Mouse (Mus musculus): Measurements from ENCODE around the gene 1700030J22Rik. TPM values are rescaled to one million over a fixed set of nuclear protein-coding genes. Genes with fewer than 3 reads are reported as not detected.
A peak's percentile ranks its signal among the peaks of the same experiment; 100 is the strongest.

1700030J22Rik gene
- polyA plus RNA-seq, 1 experiment from 2014 or later = 0.76 TPM

DNA sequence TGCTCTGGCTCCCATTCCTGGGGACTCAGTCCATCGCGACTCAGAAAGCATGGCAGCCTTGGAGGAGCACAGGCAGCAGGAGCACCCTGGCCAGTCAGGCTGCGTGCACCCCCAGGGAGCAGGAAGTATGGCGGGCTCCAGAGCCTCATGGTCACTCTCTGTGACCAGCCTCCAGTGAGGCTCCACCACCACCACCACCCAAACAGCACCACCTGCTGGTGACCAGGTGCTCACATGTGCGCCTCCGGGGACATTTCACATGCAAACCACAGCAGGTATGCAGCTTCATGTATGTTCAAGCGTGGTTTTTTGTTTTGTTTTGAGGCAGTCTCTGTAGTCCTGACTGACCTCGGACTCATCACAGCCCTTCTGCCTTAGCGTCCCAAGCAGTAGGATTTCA lies 50.9 kb downstream of the 1700030J22Rik start:
- 84% methylated on average over 9 of the region's 9 CpGs for WGBS
- ATAC-seq = peak; percentile 40; the same call in 1 of the 2 replicates
- Histone ChIP-seq H3K4me1 (ENCODE audit: control insufficient read depth, insufficient read depth, low read length) (no peaks in the 10 kb centered on the region), H3K4me3 (ENCODE audit: low read length) (no peak overlapping the region), H3K36me3 (ENCODE audit: control insufficient read depth, insufficient read depth, low read length) (peaks cover 6% of the 10 kb centered on the region; the same call in 1 of the 2 replicates), H3K9me3 (ENCODE audit: control insufficient read depth, low read length) (no peaks in the 10 kb centered on the region), H3K4me2 (ENCODE audit: low read depth, low read length) (no peak overlapping the region), H3K27me3 (replicated peaks; ENCODE audit: control insufficient read depth, insufficient read depth, low read length) (no peaks in the 10 kb centered on the region), H3K27ac (ENCODE audit: low read length) (no peak overlapping the region), H3K9ac (ENCODE audit: low read depth, low read length) (no peak overlapping the region)

DNA sequence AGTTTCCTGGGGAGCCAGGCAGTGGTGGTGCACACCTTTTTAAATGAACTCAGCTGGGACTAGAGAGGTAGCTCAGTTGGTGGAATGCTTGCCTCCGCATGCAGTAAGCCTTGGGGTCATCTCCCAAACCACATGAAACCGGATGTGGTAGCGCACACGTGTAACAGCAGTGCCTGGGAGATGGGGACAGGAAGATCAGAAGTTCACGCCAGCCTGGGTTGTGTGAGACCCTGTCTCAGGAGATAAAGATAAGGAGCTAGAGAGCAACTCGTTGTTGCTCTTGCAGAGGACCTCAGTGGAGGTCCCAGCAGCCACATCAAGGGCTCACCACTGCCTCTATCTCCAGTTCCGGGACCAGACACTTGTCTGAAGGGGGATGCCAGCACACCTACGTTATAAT lies 55.2 kb downstream of the 1700030J22Rik start:
- Histone ChIP-seq H3K4me3 (ENCODE audit: low read length) (no peak overlapping the region), H3K9me3 (ENCODE audit: control insufficient read depth, low read length) (no peaks in the 10 kb centered on the region), H3K27ac (ENCODE audit: low read length) (no peak overlapping the region), H3K4me2 (ENCODE audit: low read depth, low read length) (no peak overlapping the region), H3K36me3 (ENCODE audit: control insufficient read depth, insufficient read depth, low read length) (peaks cover 5% of the 10 kb centered on the region; the same call in 1 of the 2 replicates), H3K4me1 (ENCODE audit: control insufficient read depth, insufficient read depth, low read length) (peaks cover 6% of the 10 kb centered on the region; the same call in 1 of the 2 replicates), H3K27me3 (replicated peaks; ENCODE audit: control insufficient read depth, insufficient read depth, low read length) (no peaks in the 10 kb centered on the region), H3K9ac (ENCODE audit: low read depth, low read length) (no peak overlapping the region)
- WGBS = 89% methylated on average over 8 of the region's 8 CpGs
- no peak for ATAC-seq

DNA sequence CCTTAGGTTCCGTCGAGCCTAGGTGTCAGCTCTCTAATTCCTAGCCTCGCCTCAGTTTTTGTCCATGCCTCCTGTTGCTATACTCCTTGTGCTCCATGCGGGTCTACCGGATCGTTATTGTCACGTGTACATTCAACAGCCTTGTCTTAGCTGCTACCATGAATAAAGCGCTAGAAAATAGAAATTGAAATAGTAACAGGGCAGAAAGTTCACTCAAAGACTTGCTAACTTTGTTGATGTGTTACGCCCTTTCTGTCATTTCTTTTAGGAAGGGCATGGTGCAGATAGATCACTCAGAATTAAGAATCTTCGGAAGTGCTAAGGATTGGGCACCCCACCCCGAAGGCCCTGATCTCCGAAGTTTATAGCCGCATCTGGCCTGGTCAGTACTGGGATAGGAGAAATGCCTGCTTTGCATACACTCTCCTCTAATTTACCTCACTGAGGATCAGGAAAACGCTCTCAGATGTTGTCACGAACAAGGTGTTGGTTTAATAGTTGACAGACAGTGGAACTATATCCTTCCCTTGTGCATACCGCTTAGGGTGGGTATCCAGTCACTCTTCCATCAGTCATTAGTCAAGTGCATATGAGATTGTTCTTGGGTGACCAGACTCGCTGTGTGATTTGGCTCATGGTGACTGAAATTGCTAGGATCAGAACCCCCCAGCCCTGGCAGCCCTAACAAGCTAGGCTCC lies 56.5 kb downstream of the 1700030J22Rik start:
- no peaks in the 10 kb centered on the region for H3K27me3 ChIP-seq (replicated peaks; ENCODE audit: control insufficient read depth, insufficient read depth, low read length)
- peak; percentile 14; the same call in 1 of the 2 replicates for ATAC-seq

DNA sequence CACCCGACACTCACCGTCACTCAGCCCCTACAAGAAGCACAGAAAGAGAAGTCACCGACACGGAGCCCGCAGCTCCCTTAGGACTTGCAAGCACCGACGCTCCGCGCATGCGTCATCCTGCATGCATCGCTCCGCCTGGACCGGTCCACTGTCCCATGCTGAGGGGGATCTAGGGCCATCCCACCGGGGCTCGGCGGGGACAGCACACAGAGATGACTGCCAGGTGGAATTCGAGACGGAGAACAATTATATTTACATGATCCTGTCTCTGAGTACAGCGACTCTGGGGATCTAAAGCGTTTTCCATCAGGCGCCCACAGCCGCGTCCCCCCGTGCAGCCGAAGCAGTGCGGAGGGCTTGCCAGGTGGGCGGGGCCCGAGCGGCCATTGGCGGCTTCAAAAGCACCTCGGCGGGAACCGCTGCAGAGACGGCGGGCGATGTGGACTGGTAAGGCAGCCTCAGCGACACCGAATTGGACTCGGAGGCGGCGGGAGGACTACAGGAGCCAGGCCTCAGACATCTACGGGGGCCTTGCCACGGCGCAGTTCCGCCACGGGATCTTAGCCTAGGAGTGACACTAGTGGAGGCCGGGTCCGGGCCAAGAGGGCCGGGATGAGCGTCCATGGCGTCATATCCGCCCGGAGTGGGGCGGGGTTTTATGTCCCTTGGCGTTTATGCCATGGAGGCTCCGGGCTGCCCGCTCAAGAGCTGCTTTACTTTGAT lies 57.3 kb downstream of the 1700030J22Rik start, which contains the start of the genes Cmc2 and Cenpn:
Gene Cmc2, minus strand, starts transcription at position 119 of the 723 bp plus-strand sequence.
Gene Cenpn, plus strand, starts transcription at position 394 of the 723 bp plus-strand sequence.
- Histone ChIP-seq H3K9ac (ENCODE audit: low read depth, low read length) (peak within 1 kb of the TSS; percentile 83), H3K27me3 (replicated peaks; ENCODE audit: control insufficient read depth, insufficient read depth, low read length) (no peaks in the 10 kb centered on the region), H3K27ac (ENCODE audit: low read length) (peak within 1 kb of the TSS; percentile 86), H3K4me2 (ENCODE audit: low read depth, low read length) (peak within 1 kb of the TSS; percentile 72), H3K9me3 (ENCODE audit: control insufficient read depth, low read length) (no peaks in the 10 kb centered on the region), H3K36me3 (ENCODE audit: control insufficient read depth, insufficient read depth, low read length) (0 out of 2 replicates have a peak, but pooled peaks cover 2% of the 10 kb centered on the region), H3K4me3 (ENCODE audit: low read length) (peak within 1 kb of the TSS; percentile 95), H3K4me1 (ENCODE audit: control insufficient read depth, insufficient read depth, low read length) (peaks cover 6% of the 10 kb centered on the region; the same call in 1 of the 2 replicates)
- under 1% methylated on average over 57 of the region's 57 CpGs for WGBS
- peak; percentile 97 for ATAC-seq

More for the DNA sequence above, 56.5 kb downstream of the 1700030J22Rik start:
- Histone ChIP-seq H3K9ac (ENCODE audit: low read depth, low read length) (peak overlapping the region; percentile 83), H3K9me3 (ENCODE audit: control insufficient read depth, low read length) (no peaks in the 10 kb centered on the region), H3K4me1 (ENCODE audit: control insufficient read depth, insufficient read depth, low read length) (peaks cover 6% of the 10 kb centered on the region; the same call in 1 of the 2 replicates), H3K4me2 (ENCODE audit: low read depth, low read length) (peak overlapping the region; percentile 72), H3K36me3 (ENCODE audit: control insufficient read depth, insufficient read depth, low read length) (no peaks in the 10 kb centered on the region), H3K4me3 (ENCODE audit: low read length) (peak overlapping the region; percentile 95), H3K27ac (ENCODE audit: low read length) (peak overlapping the region; percentile 86; the same call in 1 of the 2 replicates)
- WGBS = 27% methylated on average over 17 of the region's 17 CpGs

DNA sequence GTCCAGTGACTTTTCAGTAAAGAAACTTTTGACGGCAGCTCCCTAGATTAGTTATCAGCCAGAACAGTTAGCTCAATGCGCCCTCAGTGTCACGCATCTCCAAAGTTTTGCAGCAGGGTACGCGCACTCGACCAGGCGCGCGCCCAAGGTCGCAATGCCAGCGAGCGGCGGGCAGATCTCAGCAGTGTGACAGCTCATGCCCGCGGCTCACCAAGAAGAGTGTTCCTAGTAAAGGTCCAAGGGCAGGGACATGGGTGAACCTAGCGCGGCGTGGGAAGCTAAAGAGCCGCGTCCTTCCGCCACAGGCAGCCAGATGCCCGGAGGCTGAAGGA lies 57.8 kb downstream of the 1700030J22Rik start:
- H3K4me1 ChIP-seq (ENCODE audit: control insufficient read depth, insufficient read depth, low read length) = peaks cover 6% of the 10 kb centered on the region; the same call in 1 of the 2 replicates
- no peaks in the 10 kb centered on the region for H3K9me3 ChIP-seq (ENCODE audit: control insufficient read depth, low read length)
- peak overlapping the region; percentile 86 for H3K27ac ChIP-seq (ENCODE audit: low read length)
- 0% methylated on average over 22 of the region's 22 CpGs for WGBS
- ATAC-seq = peak; percentile 69
- H3K9ac ChIP-seq (ENCODE audit: low read depth, low read length) = peak overlapping the region; percentile 83
- 0 out of 2 replicates have a peak, but pooled peaks cover 4% of the 10 kb centered on the region for H3K36me3 ChIP-seq (ENCODE audit: control insufficient read depth, insufficient read depth, low read length)
- peak overlapping the region; percentile 95 for H3K4me3 ChIP-seq (ENCODE audit: low read length)
- H3K4me2 ChIP-seq (ENCODE audit: low read depth, low read length) = peak overlapping the region; percentile 72
- H3K27me3 ChIP-seq (replicated peaks; ENCODE audit: control insufficient read depth, insufficient read depth, low read length) = no peaks in the 10 kb centered on the region

Other genes with a start within 250 kb of the 1700030J22Rik start
- 4.0 and 4.3 TPM in 2 replicates for gene Cdyl2, start 246.0 kb downstream of the 1700030J22Rik start, polyA plus RNA-seq (2015; fragmentation: Nextera tagmentation; extraction: Ambion mirVana)
- 68.1 and 77.2 TPM in 2 replicates for gene Cmc2, start 57.5 kb downstream of the 1700030J22Rik start, polyA plus RNA-seq (2015; fragmentation: Nextera tagmentation; extraction: Ambion mirVana)
- gene Cenpn, start 57.2 kb downstream of the 1700030J22Rik start, polyA plus RNA-seq (2015; fragmentation: Nextera tagmentation; extraction: Ambion mirVana) = 20.4 and 26.9 TPM in 2 replicates
- gene Atmin, start 35.6 kb downstream of the 1700030J22Rik start, polyA plus RNA-seq (2015; fragmentation: Nextera tagmentation; extraction: Ambion mirVana) = 7.9 and 9.6 TPM in 2 replicates
- 164 and 173 TPM in 2 replicates for gene Gcsh, start 14.6 kb upstream of the 1700030J22Rik start, polyA plus RNA-seq (2015; fragmentation: Nextera tagmentation; extraction: Ambion mirVana)
- gene Pkd1l2, start 103.5 kb upstream of the 1700030J22Rik start, polyA plus RNA-seq (2015; fragmentation: Nextera tagmentation; extraction: Ambion mirVana) = 0.18 and 0.28 TPM in 2 replicates
- gene Bco1, start 116.9 kb upstream of the 1700030J22Rik start, polyA plus RNA-seq (2015; fragmentation: Nextera tagmentation; extraction: Ambion mirVana) = 1.2 TPM in 2 replicates
- 1.5 TPM in 2 replicates for gene Gan, start 179.2 kb upstream of the 1700030J22Rik start, polyA plus RNA-seq (2015; fragmentation: Nextera tagmentation; extraction: Ambion mirVana)

Data from intestine, embryonic 16.5 days (tissue).